Mouse (Mus musculus) embryo, embryonic 9.5 days (tissue): Measurements from ENCODE around the gene Rora.

ENCODE experiments used
- DNase-seq: peaks from one replicate; pipeline ENCODE4 v3.0.0-alpha.2; 2017; ENCODE audit errors: extremely low spot score

Gene Rora

GRCm38 (mm10) chr9:68884451-68885035 lies 231.0 kb downstream of the Rora start:
- no peak for DNase-seq

GRCm38 (mm10) chr9:68888670-68889069 lies 235.1 kb downstream of the Rora start:
- no peak for DNase-seq

- DNase-seq: no peak
These were observed 237.8 kb downstream of the Rora start for GRCm38 (mm10) chr9:68891431-68891830.

DNA sequence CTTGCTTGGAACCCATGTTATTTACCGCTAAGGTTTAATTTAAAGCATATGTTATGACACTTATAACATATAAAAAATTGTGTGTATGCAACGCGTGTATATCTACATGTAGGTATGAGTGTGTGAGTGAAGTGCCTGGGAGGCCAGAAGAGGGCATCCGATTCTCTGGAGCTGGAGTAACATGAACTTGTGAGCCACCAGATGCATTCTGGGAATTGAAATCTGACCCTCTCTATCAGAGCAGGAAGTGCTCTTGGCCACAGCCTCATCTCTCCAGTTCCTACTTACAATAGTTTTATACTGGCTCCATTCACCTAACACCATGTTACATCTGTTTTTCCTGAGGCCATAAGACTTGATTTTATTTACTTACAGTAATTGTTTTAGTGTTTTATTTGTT lies 238.8 kb downstream of the Rora start:
- DNase-seq: no peak

DNA sequence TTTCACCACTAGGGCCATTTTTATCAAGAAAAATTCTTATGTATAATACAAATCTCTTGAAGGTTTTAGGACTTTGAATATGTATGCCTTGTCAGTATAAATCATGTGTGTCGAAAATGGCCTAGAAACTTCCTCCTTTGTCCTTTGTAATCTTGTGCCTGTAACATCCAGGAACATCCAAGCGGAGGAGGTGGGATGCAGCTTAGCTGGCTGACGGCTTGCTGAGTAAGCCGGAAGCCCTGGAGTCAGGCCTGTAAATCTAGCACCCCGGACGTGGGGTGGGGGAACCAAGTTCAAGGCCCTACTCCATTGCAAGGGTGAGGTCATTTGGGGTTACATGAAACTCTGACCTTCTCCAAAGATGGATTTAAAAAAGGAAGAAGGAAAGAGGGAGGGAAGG lies 239.3 kb downstream of the Rora start:
- DNase-seq: no peak

- no peak for DNase-seq
These were observed 244.7 kb downstream of the Rora start for GRCm38 (mm10) chr9:68898286-68898685.

DNA sequence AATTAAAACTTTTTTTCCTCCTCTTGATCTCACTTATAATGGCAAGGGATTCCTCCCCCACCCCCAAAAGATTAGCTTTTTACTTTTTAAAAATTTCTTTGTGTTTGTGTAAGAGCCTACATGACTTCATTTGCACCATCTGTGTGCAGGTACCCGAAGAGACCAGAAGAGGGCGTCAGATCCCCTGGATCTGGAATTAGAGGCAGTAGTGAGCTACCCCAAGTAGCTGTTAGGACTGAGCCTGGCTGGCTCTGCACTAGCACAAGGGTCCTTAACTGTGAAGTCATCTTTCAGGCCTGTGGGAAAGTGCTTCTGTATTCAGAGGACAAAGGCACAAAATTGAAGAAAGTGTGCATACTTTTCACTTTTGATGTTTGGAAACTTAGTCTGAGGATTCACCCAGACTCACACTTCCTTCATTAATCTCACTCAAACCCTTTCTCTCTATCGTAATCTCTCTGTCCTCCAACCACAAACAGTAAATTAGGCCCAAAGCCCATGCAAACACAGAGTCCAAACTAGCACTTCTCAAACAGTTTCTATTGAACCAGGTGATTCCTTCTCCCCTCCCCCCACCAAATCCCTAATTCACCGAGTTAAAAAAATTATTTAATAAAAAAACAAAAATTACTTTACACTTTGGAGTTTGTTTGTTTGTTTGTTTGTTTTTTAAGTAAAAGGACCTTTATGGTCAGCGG lies 246.1 kb downstream of the Rora start:
- no peak for DNase-seq

GRCm38 (mm10) chr9:68906361-68906883 lies 252.8 kb downstream of the Rora start:
- DNase-seq: no peak

GRCm38 (mm10) chr9:68912483-68913151 lies 259.0 kb downstream of the Rora start:
- DNase-seq: no peak

DNA sequence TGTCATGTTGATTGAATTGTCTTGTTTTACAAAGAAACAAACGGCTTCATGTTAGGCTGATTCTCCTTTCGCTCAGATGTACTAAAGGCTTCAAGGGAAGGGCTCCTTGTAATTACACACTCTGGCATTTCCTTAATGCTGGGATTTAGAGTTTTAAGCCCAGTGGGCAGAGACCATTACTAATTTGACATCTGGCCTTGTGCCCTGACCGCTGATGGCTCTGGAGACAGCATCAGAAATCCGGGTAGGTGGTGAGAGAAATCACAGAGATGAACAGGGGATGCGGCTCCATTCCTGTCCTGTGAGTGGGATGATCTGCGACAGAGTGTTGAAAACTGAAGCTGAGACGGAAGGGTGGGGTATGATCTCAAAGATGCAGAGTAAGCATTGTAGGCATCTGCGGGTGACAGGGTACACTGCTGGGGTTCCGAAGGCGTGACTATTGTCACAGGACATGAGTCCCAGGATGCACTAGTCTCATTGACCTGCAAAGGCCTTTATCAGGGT lies 259.7 kb downstream of the Rora start:
- no peak for DNase-seq

DNA sequence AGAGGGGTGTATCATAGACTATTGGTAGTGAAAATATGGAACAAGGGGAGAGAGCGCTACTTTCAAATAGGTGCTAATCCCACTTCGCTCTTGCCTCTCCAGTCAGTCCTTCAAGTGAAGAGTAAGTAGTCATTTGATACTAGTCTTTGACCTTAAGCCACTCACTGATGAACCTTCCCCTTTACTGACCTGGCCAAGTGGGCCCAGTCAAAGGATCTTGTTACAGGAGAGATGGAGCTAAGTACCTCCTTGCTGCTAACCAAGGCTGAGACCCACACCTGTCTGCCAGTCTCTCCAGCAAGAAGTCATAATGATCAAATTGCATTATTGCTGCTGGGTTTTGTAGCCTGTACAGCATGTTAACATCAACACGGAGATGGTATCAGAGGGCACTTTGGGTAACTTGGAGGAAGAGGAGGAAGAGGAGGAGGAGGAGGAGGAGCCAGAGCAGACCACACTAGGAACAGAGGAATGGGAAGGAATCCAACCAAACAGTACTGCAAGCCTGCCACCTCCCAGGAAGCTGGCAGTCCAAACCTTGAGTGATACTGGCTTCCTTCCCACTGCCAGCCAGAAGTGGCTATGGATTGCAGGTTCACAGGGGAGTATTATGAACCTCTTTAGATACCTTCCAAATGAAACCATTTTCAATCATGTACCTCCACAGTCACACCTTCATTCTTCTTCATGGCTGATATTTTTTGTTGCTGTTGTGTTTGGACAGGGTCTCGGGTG lies 261.1 kb downstream of the Rora start:
- DNase-seq: no peak

- no peak for DNase-seq
These were observed 263.2 kb downstream of the Rora start for GRCm38 (mm10) chr9:68916741-68917140.

DNA sequence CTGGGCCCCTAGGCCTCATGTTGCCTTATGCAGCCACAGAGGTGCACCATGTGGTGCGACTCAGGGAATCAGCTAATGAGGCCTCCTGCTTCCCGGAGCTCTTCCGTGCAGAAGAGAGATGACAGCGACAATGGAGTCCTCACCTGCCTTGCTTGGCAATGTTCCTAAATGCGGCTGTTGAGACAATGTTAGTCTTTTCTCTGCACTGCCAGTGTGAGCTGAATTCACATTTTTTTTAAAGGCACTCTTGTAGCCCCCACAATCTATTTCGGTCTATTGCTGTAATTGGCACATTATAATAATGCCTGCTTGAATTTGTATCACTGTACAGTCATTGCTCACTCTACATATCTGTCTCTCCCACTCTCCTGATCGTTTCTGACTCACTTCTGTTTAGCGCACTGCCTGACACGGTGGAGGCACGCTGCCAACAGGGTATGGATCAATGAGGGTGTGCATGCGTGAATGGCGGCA lies 269.6 kb downstream of the Rora start:
- DNase-seq: no peak

DNA sequence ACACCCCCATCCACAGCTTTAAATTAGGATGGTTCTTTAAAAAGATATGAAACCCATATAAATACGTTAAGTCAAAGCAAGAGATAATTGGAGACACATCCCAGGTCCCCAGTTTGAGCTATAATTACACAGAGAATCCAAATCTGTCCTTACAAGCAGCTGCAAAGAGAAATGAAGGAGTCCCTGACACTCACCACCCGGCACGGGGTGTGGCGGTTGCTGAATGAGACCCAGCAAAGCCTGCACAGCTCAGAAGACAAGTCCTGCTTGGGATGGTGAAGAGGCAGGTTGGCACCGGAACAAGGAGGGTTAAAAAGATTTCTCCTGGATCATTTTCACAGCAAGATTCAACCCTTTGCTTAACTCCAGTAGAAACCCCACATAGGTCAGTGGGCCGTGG lies 272.8 kb downstream of the Rora start:
- no peak for DNase-seq

- no peak for DNase-seq
These were observed 279.6 kb downstream of the Rora start for GRCm38 (mm10) chr9:68933159-68933558.

DNA sequence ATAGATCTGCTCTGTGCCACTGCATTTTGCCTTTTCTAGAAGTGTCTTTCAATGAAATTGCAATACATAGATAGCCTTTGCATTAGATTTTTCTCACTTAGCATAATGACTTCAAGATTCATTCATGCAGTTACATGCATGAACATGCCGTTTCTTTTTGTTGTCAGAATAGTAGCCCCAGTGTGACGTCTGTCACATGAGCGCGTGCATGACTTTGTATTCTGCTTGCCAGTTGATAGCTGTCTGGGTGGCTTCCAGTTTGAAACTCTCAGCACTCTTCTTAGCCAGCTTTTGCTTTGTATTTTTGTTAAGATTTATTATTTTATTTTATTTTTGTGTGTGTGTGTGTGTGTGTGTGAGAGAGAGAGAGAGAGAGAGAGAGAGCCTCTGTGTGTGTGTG lies 280.7 kb downstream of the Rora start:
- no peak for DNase-seq

DNA sequence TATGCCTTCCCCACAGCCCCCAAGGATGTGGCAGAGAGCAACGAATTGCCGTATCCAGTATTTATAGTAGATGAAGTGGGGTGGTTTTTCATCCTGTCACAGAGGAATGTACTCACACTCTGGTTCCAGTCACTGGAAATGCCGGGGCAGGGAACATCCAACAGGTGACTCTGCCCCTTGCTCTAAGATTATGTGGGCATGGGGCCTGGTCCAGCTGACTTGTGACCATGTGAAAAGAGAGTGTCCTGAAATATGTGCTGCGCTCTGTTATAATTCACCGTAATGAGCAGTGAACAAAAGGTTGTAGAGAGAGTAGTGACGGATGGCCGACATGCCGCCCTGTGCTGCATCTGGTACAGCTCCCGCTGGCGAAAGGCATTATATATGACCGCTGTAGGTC lies 282.0 kb downstream of the Rora start:
- DNase-seq: no peak

GRCm38 (mm10) chr9:68941037-68941436 lies 287.5 kb downstream of the Rora start:
- DNase-seq: no peak

DNA sequence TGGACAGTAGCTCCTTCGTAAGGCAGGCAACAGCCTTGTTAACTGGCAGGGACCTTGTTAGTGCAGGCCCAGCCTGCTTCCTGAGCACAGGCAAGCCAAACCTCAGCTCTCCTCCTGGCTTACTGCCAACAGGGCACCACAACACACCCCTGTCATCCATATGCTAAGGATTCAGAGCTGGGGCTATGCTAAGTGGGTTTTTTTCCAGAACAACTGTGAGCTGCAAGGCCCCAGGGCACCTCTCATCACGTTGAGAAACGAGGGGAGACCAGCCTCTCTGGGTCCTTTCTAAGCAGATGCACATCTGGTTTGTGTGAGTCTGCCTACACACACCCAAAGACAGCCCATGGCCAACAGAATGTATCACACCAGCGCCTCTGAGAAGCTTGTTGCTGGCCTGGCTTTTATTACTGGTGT lies 289.0 kb downstream of the Rora start:
- no peak for DNase-seq

DNA sequence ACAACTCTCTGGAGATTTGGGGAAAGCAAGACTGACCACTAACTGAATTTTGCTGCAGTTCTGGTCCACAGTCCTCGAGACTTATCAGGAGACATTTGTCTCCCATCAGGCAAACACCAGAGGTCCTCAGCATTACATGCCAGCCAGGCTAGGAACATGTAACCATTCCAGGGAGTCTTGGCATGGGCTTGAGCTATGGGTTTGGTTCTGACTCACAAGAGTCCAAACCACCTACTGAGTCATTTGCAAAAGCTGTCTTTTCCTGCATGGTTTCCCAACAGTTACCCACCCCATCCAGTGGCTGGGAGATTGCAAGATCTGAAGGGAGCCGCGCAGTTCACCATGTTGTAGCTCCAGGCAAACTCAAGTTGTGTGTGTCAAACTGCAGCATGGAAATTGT lies 290.4 kb downstream of the Rora start:
- DNase-seq: no peak

DNA sequence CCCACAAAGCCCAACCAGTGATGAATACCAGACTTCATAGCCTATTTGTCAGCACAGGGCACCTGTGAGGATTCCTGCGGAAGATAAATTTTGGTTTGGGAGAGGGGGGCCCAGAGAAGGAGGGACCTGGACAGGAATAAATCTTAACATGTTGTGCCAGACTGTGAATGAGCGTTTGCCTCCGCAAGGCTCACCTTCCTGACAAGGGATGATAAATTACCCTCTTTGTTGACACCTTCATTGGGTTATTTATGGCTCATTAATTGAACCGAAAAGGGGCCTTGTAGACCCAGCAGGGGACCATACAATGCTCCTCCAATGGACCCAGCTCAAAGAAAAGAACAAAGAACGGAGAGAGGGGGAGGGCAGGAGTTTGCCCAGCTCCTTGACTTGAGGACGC lies 294.1 kb downstream of the Rora start:
- peak; percentile 67 for DNase-seq

GRCm38 (mm10) chr9:68948141-68948540 lies 294.6 kb downstream of the Rora start:
- peak; percentile 5 for DNase-seq
